Mouse (Mus musculus): ENCODE results near the gene Adamts15.

GRCm38 (mm10) chr9:30886276-30886675, 36.0 kb downstream of the Adamts15 start:
- TF ChIP-seq POU5F1 (IDR thresholded peaks at IDR 0.05; ENCODE audit: borderline replicate concordance, low read length), result no peak
- TF ChIP-seq CTCF (conservative IDR thresholded peaks at IDR 0.05; ENCODE audit: low read length), result no peak

Data from E14TG2a.4 (cell line).